Mouse (Mus musculus) testis, adult 2 months (tissue): ENCODE results near the gene Bhmt2.

Source experiments
- CTCF ChIP-seq: fragments of 200-500 bp; IDR thresholded peaks from 2 replicates; pipeline ENCODE4 v1.5.1; 2012; ENCODE audit warnings: low read depth, mild to moderate bottlenecking, inconsistent platforms, low read length, moderate library complexity; ENCODE audit not compliant: control insufficient read depth, insufficient read depth, insufficient replicate concordance
- POLR2A ChIP-seq: fragments of 200-500 bp; IDR thresholded peaks from 2 replicates; pipeline ENCODE4 v1.6.1; 2012; ENCODE audit warnings: low read depth, mild to moderate bottlenecking, inconsistent platforms, low read length, moderate library complexity; ENCODE audit not compliant: control insufficient read depth

GRCm38 (mm10) chr13:93676864-93677263 lies 2.8 kb upstream of the Bhmt2 start:
- no peak for TF ChIP-seq POLR2A
- TF ChIP-seq CTCF: no peak
